Mouse (Mus musculus) heart, adult 2 months (tissue): ENCODE measurements around the gene Ddx43.

Experiments
- CTCF ChIP-seq: fragments of 200-600 bp; IDR thresholded peaks from 2 replicates; pipeline ENCODE4 v1.8.1; 2022; ENCODE audit warnings: antibody characterized with exemption, mild to moderate bottlenecking, moderate library complexity
- EP300 ChIP-seq: fragments of 200-500 bp; IDR thresholded peaks from 2 replicates; pipeline ENCODE4 v1.6.1; 2011; ENCODE audit warnings: low read depth, low read length, control low read depth; ENCODE audit not compliant: insufficient read depth
- POLR2A ChIP-seq: fragments of 200-500 bp; IDR thresholded peaks from 2 replicates; pipeline ENCODE4 v1.6.1; 2011; ENCODE audit warnings: mild to moderate bottlenecking, low read depth, low read length, control low read depth; ENCODE audit not compliant: insufficient read depth

GRCm38 (mm10) chr9:78400570-78400969 is 5.0 kb downstream of the Ddx43 start:
- TF ChIP-seq CTCF, result no peak
- TF ChIP-seq POLR2A, result no peak
- no peak for TF ChIP-seq EP300
